Mouse (Mus musculus): ENCODE measurements around the gene Rarb.

DNA sequence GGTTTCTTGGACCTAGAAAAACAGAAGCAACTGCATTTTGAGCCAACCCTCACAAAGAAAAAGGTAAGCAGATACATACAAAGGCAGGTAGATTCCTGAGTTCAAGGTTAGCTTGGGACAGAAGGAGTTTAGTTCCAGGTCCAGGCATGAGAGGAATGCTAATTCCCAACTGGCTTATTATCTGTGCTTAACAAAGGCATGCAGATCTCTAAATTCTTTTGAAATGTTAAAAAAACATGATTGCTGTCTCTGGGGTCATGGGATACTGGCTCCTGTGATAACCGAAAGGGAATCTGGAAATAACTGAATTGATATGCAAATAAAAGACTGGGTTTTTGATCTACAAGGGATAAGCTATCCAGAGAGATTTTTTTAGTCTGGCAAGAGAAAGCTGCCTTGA lies 28.8 kb downstream of the Rarb start:
- no peak for TF ChIP-seq EP300 (IDR thresholded peaks at IDR 0.05; ENCODE audit: insufficient read depth, low read depth, low read length)
- TF ChIP-seq CTCF (IDR thresholded peaks at IDR 0.05; ENCODE audit: low read depth, low read length): no peak
- TF ChIP-seq POLR2A (IDR thresholded peaks at IDR 0.05; ENCODE audit: insufficient read depth, low read length): no peak
